Mouse (Mus musculus) small intestine, adult 2 months (tissue): ENCODE measurements around the gene Gm20388.

Experiments used
- CTCF ChIP-seq: fragments of 200-500 bp; IDR thresholded peaks from 2 replicates; pipeline ENCODE4 v1.5.1; 2012; ENCODE audit warnings: low read depth, mild to moderate bottlenecking, control low read depth, inconsistent platforms, low read length, moderate library complexity, mixed read lengths; ENCODE audit not compliant: insufficient replicate concordance, insufficient read length; ENCODE audit errors: extremely low read depth
- POLR2A ChIP-seq: fragments of 200-500 bp; IDR thresholded peaks from 2 replicates; pipeline ENCODE4 v1.6.1; 2012; ENCODE audit warnings: low read depth, mild to moderate bottlenecking, control low read depth, inconsistent platforms, low read length, moderate library complexity

DNA sequence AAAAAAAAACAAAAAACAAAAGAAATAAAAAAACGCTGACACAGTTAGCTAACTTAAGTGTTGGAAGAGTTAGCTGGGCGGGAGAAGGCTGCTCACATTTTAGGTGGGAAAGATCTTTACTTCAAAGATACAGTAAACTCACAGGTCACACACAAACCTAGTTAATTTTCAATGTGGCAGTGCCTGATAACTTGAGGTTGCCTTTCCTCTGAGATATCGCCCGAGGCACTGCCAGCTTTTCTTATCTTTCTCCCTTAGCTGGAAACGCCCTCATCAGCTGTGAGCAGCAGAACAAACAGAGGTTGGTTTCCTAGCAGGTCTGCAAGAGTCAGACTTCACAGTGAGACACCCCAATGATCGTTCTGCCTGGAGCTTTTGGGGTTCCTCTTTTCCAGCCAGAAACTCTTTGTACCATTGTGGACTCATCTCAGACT lies 4078.0 kb downstream of the Gm20388 start:
- TF ChIP-seq POLR2A = no peak
- TF ChIP-seq CTCF = no peak
